Mouse (Mus musculus) c-Kit-positive CD71-negative TER-119-negative erythroid progenitor cells, embryonic 14.5 days (primary cell): Measurements from ENCODE around the gene 6430628N08Rik.

Source experiments
- DNase-seq: peaks from one replicate; pipeline ENCODE4 v3.0.0-alpha.2; 2013; ENCODE audit warnings: low read depth

Gene 6430628N08Rik

GRCm38 (mm10) chr4:115939295-115940102, 49.0 kb downstream of the 6430628N08Rik start, which contains the start of gene Dmbx1:
TSS of gene Dmbx1 (minus strand) at chr4:115939926.
- DNase-seq = no peak

GRCm38 (mm10) chr4:115940681-115941080, 50.2 kb downstream of the 6430628N08Rik start:
- no peak for DNase-seq

- DNase-seq = no peak
Measured at GRCm38 (mm10) chr4:115941242-115941820, 50.9 kb downstream of the 6430628N08Rik start.

GRCm38 (mm10) chr4:115943669-115944314, 53.3 kb downstream of the 6430628N08Rik start:
- DNase-seq = no peak
